Mouse (Mus musculus): ENCODE results near the gene Adh4. TPM values are rescaled to one million over a fixed set of nuclear protein-coding genes. Genes with fewer than 3 reads are reported as not detected.
A peak's percentile ranks its signal among the peaks of the same experiment; 100 is the strongest.

The Adh4 gene
- polyA plus RNA-seq, 1 experiment from 2014 or later = not detected

DNA sequence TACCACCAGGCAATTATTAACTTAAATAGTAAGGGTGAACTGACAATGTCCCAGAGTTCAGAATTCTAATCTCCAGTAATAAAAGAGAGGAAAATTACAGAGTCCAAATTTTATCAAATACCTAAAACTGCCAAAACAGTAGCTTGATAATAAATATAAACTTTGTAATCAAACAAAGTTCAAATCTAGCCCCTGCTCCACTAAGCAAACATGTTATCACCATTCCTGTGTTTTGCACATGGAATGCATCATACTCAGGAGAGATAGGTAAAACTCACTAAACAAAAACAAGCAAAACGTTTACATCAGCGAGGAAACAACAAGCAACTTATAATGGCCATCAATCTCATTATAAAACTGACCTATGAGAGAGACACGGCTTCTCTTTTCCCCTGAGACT lies 5.1 kb upstream of the Adh4 start:
- Histone ChIP-seq H3K27ac (replicated peaks) (no peak overlapping the region), H3K9me3 (no peaks in the 10 kb centered on the region), H3K9ac (replicated peaks) (no peak overlapping the region), H3K4me1 (no peaks in the 10 kb centered on the region), H3K4me2 (replicated peaks) (no peak overlapping the region), H3K4me3 (no peak overlapping the region), H3K27me3 (no peaks in the 10 kb centered on the region), H3K36me3 (no peaks in the 10 kb centered on the region)
- WGBS = 70% methylated on average over 3 of the region's 3 CpGs
- ATAC-seq (replicated peaks) = no peak

DNA sequence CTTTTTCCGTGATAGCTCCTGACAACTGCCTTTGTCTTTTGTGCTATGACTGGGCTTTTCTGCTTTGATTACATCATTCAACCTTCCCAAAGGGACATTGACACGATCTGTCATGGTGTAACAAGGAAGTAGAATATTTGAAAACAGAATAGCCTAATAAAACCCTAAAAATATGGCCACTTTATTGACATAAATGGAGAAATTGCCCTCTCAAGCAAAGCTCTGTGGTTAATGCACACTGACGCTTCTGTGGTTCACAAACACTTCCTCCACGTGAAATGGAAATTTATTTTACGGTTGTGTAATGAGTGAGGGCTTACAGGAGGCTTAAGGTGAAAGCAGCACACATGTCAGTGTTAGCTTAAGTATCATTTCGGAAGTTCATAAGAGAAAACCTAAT lies 4.1 kb downstream of the Adh4 start:
- Histone ChIP-seq H3K4me2 (replicated peaks) (no peak overlapping the region), H3K9me3 (no peaks in the 10 kb centered on the region), H3K27ac (replicated peaks) (no peak overlapping the region), H3K4me1 (no peaks in the 10 kb centered on the region), H3K27me3 (no peaks in the 10 kb centered on the region), H3K4me3 (no peak overlapping the region), H3K36me3 (no peaks in the 10 kb centered on the region), H3K9ac (replicated peaks) (no peak overlapping the region)
- WGBS = 83% methylated on average over 6 of the region's 6 CpGs
- ATAC-seq (replicated peaks) = no peak

DNA sequence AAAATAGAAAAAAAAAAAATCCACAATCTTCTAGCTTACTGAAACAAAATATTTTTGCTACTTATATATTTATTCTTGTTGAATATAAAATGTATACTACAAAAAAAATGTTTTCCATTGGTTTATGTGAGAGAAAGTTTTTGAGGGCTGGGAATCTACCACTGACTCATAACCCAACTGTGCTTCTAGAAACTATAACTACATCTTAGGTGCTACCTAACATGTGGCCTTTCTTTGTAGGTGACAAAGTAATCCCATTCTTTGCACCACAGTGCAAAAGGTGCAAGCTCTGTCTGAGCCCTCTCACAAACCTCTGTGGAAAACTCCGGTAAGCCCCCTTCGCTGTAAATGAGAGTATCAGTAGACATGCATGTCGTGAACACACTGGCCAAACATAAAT lies 5.1 kb downstream of the Adh4 start:
- no peak overlapping the region for H3K27ac ChIP-seq (replicated peaks)
- no peak for ATAC-seq (replicated peaks)
- no peaks in the 10 kb centered on the region for H3K9me3 ChIP-seq
- 92% methylated on average over 3 of the region's 3 CpGs for WGBS
- no peaks in the 10 kb centered on the region for H3K4me1 ChIP-seq
- no peak overlapping the region for H3K9ac ChIP-seq (replicated peaks)
- no peak overlapping the region for H3K4me2 ChIP-seq (replicated peaks)
- no peak overlapping the region for H3K4me3 ChIP-seq
- no peaks in the 10 kb centered on the region for H3K36me3 ChIP-seq
- no peaks in the 10 kb centered on the region for H3K27me3 ChIP-seq

DNA sequence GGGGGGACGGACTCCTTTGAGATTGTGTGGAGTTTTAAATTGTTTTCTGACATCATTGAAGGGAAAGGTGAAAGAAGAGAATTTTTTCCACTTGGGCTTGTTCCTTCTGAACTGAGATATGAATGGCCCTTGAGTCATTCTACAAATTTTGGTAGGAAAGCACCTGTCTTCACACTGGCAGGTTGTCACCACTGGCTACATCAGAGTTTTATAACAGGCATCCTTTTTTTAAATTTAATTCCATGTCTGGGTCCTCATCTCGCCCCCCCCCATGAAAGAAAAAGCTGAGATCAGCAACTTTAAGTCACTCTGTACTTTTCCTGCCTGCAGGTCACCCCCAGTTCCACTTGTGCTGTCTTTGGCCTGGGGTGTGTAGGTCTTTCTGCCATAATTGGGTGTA lies 8.4 kb downstream of the Adh4 start:
- Histone ChIP-seq H3K36me3 (no peaks in the 10 kb centered on the region), H3K4me1 (no peaks in the 10 kb centered on the region), H3K4me3 (no peak overlapping the region), H3K9me3 (no peaks in the 10 kb centered on the region), H3K9ac (replicated peaks) (no peak overlapping the region), H3K27me3 (no peaks in the 10 kb centered on the region), H3K27ac (replicated peaks) (no peak overlapping the region), H3K4me2 (replicated peaks) (no peak overlapping the region)
- WGBS = 67% methylated on average over 2 of the region's 2 CpGs
- no peak for ATAC-seq (replicated peaks)

DNA sequence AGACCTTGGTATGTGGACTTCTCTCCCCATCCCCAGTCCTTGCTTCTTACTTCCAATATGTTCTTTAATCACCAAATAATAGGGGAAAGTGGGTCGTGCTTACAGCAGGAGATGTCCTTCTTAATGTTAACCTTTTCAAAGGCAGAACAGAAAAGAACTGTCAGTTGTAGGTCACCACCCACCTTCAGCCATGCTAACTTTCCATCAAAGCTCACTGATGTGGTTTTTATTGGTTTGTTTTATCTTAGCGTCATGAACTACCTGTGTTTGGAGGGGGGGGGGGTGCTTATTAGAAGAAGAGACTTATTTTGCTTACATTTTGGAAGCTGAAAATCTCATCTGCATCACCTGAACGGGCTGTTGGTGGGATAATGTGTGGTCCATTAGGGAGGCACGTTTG lies 9.0 kb downstream of the Adh4 start:
- Histone ChIP-seq H3K4me1 (no peaks in the 10 kb centered on the region), H3K9ac (replicated peaks) (no peak overlapping the region), H3K27ac (replicated peaks) (no peak overlapping the region), H3K27me3 (no peaks in the 10 kb centered on the region), H3K36me3 (no peaks in the 10 kb centered on the region), H3K4me2 (replicated peaks) (no peak overlapping the region), H3K4me3 (no peak overlapping the region), H3K9me3 (no peaks in the 10 kb centered on the region)
- 66% methylated on average over 4 of the region's 4 CpGs for WGBS
- ATAC-seq (replicated peaks) = no peak

DNA sequence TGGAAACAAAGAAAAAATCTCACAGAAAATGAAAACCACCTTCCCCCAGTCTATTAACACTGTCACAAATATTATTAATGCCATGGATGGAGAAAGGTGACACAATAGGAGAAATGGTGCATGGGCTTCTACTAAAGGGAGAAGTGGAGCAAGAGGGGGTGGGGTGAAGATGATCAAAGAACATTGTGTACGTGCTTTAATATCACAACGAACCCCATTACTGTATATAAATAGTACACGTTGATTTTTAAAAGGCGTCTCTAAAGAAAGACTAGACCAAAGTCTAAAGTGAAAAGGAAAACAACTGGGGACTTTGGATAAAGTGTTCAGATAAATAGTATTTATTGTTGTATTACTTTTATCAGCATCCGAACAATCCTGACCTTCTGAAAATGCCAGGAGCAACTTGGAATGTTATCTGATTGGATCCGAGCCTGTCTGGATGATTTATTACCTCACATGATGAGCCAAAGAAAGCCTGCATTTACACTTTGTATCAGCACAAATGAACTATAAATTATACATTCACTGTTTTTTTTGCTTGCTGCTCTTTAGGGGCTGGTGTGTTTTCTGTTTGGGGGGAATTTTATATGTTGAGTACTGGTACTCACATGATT lies 15.2 kb downstream of the Adh4 start:
- Histone ChIP-seq H3K36me3 (no peaks in the 10 kb centered on the region), H3K4me3 (no peak overlapping the region), H3K4me1 (no peaks in the 10 kb centered on the region), H3K9ac (replicated peaks) (no peak overlapping the region), H3K27me3 (no peaks in the 10 kb centered on the region), H3K4me2 (replicated peaks) (no peak overlapping the region), H3K27ac (replicated peaks) (no peak overlapping the region), H3K9me3 (no peaks in the 10 kb centered on the region)
- no peak for ATAC-seq (replicated peaks)
- 92% methylated on average over 6 of the region's 6 CpGs for WGBS

DNA sequence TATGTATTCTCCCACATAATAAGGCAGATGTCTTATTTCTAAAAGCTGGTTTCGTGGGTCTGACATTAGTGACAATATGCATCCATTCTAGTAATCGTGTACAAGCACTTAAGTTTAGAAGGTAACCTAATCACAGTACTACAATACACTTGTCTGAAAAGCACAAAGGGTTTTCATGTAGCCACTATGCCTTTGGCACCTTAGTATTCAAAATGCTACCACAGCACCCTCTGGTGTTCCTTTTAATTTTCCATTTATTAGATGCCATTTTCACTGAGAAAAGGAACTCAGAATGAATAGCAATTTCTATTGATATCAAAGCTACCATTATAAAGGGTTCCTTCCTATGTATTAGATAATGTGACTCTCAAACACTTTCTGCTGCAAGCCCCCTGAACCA lies 16.6 kb downstream of the Adh4 start:
- peak; percentile 70 for ATAC-seq (replicated peaks)
- no peaks in the 10 kb centered on the region for H3K4me1 ChIP-seq
- 63% methylated on average over 2 of the region's 2 CpGs for WGBS
- H3K4me3 ChIP-seq = no peak overlapping the region
- H3K36me3 ChIP-seq = no peaks in the 10 kb centered on the region
- no peak overlapping the region for H3K9ac ChIP-seq (replicated peaks)
- no peak overlapping the region for H3K27ac ChIP-seq (replicated peaks)
- H3K27me3 ChIP-seq = no peaks in the 10 kb centered on the region
- no peak overlapping the region for H3K4me2 ChIP-seq (replicated peaks)
- no peaks in the 10 kb centered on the region for H3K9me3 ChIP-seq

DNA sequence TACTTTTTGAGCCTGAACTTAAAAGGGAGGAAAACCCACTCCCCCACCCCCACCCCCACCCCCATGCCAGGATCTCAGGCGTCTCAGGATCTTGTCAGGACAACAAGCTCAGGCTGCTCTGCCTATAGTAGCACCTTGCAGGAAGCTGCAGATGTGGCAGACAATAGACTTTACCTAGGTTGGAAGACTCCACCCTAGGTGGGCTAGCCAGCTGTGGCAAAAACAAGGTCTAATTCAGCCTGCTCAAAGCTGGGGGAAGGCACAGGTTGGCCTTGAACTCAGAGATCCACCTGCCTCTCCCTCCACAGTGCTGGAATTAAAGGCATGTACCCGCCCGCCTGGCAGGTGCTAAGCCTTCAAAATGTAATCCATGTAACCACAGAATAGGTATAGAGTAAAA lies 23.4 kb downstream of the Adh4 start:
- no peak for ATAC-seq (replicated peaks)
- 83% methylated on average over 3 of the region's 3 CpGs for WGBS
- Histone ChIP-seq H3K36me3 (no peaks in the 10 kb centered on the region), H3K9ac (replicated peaks) (no peak overlapping the region), H3K9me3 (no peaks in the 10 kb centered on the region), H3K4me1 (peaks cover 5% of the 10 kb centered on the region), H3K27me3 (no peaks in the 10 kb centered on the region), H3K4me2 (replicated peaks) (no peak overlapping the region), H3K4me3 (no peak overlapping the region), H3K27ac (replicated peaks) (no peak overlapping the region)

DNA sequence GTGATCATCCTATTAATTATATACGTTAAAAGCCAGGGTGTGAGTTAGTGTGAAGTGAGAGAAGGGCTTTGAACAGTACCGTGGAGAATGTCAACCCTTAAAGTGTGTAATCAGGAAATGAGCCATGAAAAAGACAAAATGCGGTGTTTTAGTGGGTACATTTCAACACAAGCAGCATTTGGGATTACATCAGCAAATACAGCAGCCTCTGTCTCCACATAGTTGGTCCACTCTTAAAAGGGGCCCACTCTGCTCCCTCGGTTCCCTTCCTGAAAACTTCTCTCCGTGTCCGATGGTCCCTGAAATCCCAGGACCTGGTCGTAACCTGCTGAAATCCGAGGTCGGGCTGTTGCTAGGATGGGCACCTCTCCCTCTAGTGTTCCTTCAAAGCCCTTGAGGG lies 26.9 kb downstream of the Adh4 start:
- peak overlapping the region; percentile 90 for H3K4me3 ChIP-seq
- H3K4me2 ChIP-seq (replicated peaks) = peak overlapping the region; percentile 81
- H3K4me1 ChIP-seq = peaks cover 18% of the 10 kb centered on the region
- H3K36me3 ChIP-seq = peaks cover 16% of the 10 kb centered on the region; the same call in 1 of the 2 replicates
- H3K27me3 ChIP-seq = no peaks in the 10 kb centered on the region
- WGBS = 1% methylated on average over 9 of the region's 9 CpGs
- H3K27ac ChIP-seq (replicated peaks) = peak overlapping the region; percentile 89
- H3K9ac ChIP-seq (replicated peaks) = peak overlapping the region; percentile 85
- ATAC-seq (replicated peaks) = peak; percentile 3; the same call in 1 of the 2 replicates
- no peaks in the 10 kb centered on the region for H3K9me3 ChIP-seq

DNA sequence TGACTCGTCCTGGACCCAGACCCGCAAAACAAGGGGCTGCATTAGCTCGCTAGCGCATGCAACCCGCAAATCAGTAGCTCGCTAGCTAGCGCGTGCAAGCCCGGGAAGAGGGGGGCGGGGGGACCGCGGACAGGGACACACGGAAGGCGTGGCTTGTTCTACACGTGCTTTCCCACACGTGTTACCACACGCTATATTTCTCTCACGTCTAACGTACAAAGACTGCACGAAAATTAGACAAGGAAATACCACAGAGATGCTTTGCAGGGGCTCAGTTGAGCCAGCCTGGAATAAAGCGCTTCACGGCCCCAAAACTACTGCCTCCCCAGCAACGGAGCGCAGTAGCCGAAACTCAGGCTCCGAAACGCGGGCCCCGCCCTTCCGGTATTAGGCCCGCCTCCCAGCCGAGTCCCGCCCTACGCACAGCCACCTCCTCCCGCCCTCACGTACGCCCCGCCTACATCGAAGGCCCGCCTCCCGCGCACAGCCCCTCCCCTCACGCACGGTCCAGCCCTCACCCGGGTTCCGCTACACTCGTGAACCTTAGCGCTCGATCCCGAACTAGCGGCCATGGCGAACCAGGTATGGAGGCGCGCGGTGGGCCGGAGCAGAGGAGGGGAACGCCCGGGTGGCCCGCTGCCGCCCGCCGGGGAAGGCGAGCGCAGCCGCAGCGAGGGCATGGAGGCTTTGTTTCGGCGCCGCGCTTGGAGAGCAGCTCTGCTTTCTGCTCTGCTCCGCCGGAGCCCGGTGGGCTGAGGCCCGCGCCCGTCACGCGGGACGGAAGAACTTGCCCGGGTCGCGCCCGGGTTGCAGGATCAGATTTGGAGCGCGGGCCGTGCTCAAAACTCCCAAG lies 27.6 kb downstream of the Adh4 start, which contains the start of gene Adh5:
Gene Adh5, plus strand, starts transcription at position 482 of the 853 bp plus-strand sequence.
- WGBS = under 1% methylated on average over 78 of the region's 86 CpGs

DNA sequence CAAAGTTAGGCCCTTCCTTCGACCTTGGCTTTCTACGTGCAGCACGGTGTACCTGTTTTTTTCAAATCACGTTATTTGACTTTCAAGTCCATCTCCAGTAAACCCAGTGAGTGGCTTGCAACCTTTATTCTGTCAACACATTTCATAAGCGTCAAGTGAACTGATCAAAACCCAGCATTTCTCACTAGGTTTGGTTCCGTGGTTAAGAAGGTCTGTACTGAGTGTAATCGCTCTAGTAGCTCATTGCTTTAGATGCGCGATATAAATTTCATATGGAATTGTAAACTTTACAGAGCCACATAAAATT lies 28.2 kb downstream of the Adh4 start:
- ATAC-seq (replicated peaks) = no peak
- 1% methylated on average over 9 of the region's 9 CpGs for WGBS

More for the DNA sequence above, 27.6 kb downstream of the Adh4 start, which contains the start of gene Adh5:
- Histone ChIP-seq H3K9ac (replicated peaks) (peak within 1 kb of the TSS; percentile 85), H3K4me2 (replicated peaks) (peak within 1 kb of the TSS; percentile 81), H3K9me3 (no peaks in the 10 kb centered on the region), H3K27me3 (no peaks in the 10 kb centered on the region), H3K36me3 (peaks cover 22% of the 10 kb centered on the region), H3K4me1 (peaks cover 18% of the 10 kb centered on the region), H3K4me3 (peak within 1 kb of the TSS; percentile 90), H3K27ac (replicated peaks) (peak within 1 kb of the TSS; percentile 89)
- ATAC-seq (replicated peaks) = peak; percentile 98

DNA sequence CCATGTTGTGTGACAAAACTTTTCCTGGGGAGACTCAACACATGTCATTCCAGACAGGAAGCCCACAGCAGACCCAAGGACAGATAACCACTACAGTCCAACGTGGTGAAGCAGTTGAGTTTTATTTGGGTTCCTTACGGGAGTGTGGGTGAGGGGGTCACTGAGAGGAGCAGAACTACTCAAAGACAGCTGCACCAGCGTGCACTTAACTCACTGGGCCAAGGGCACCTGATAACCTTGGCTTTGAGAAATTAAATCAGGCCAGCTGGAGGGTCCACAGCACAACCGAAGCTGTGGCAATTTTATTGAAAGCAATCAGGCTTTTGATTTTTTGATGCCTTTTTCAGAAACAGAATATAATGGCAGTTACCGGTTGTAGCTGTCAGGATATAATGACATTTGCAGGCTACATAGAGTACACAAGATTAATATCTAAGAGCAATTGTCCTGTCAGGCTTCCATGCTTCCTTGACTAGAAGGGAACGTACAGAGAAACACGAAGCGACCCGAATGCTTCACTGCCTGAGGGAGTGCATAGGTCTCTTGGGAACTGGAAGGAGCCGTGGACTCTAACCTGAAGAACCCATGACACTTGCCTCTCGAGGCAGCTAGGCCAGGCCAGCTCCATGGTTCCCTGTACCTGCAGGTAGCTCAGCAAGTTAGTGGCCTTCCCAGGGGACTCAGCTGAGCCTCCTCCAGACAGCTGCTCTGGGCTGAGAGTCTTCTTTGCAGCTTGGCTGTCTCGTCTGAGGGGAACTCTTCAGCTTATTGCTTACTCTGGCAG lies 33.0 kb downstream of the Adh4 start:
- peaks cover 69% of the 10 kb centered on the region for H3K36me3 ChIP-seq
- ATAC-seq (replicated peaks) = no peak
- H3K27me3 ChIP-seq = no peaks in the 10 kb centered on the region
- H3K27ac ChIP-seq (replicated peaks) = no peak overlapping the region
- H3K4me2 ChIP-seq (replicated peaks) = no peak overlapping the region
- H3K4me3 ChIP-seq = no peak overlapping the region
- no peak overlapping the region for H3K9ac ChIP-seq (replicated peaks)
- peaks cover 14% of the 10 kb centered on the region for H3K4me1 ChIP-seq
- H3K9me3 ChIP-seq = no peaks in the 10 kb centered on the region
- WGBS = 87% methylated on average over 12 of the region's 12 CpGs

More for the DNA sequence above, 28.2 kb downstream of the Adh4 start:
- H3K36me3 ChIP-seq = peaks cover 28% of the 10 kb centered on the region
- H3K9me3 ChIP-seq = no peaks in the 10 kb centered on the region
- peak overlapping the region; percentile 89 for H3K27ac ChIP-seq (replicated peaks)
- no peaks in the 10 kb centered on the region for H3K27me3 ChIP-seq
- peak overlapping the region; percentile 81 for H3K4me2 ChIP-seq (replicated peaks)
- H3K9ac ChIP-seq (replicated peaks) = peak overlapping the region; percentile 85
- H3K4me1 ChIP-seq = peaks cover 18% of the 10 kb centered on the region
- peak overlapping the region; percentile 90 for H3K4me3 ChIP-seq

All from forebrain, embryonic 15.5 days (tissue).